Mouse (Mus musculus) embryonic facial prominence, embryonic 14.5 days (tissue): ENCODE measurements around the gene Slc25a29. TPM values are rescaled to one million over a fixed set of nuclear protein-coding genes. Genes with fewer than 3 reads are reported as not detected.

Experiments
- ATAC-seq: fragments of 200-750 bp; cut with Nextera tagmentation; 2 replicates; pipeline ENCODE4 v1.8.0; 2017; ENCODE audit warnings: low read depth, moderate number of reproducible peaks, moderate TSS enrichment
- DNase-seq: peaks from one replicate; pipeline ENCODE4 v3.0.0-alpha.2; 2015; ENCODE audit warnings: low spot score
- H3K27ac ChIP-seq: fragments of 300-500 bp; sonication (generic); replicated peaks from 2 replicates; pipeline ENCODE4 v1.5.1; 2014; ENCODE audit warnings: low read depth, mild to moderate bottlenecking, low read length, moderate library complexity
- H3K27me3 ChIP-seq: fragments of 300-500 bp; sonication (generic); replicated peaks from 2 replicates; pipeline ENCODE4 v1.6.1; 2014; ENCODE audit warnings: low read length; ENCODE audit not compliant: control insufficient read depth, insufficient read depth
- H3K36me3 ChIP-seq: fragments of 300-500 bp; sonication (generic); 2 replicates; pipeline ENCODE4 v1.6.1; 2014; ENCODE audit warnings: low read length, mixed read lengths; ENCODE audit not compliant: control insufficient read depth, insufficient read depth
- H3K4me1 ChIP-seq: fragments of 300-500 bp; sonication (generic); 2 replicates; pipeline ENCODE4 v1.6.1; 2014; ENCODE audit warnings: antibody characterized with exemption, low read length; ENCODE audit not compliant: control insufficient read depth, insufficient read depth
- H3K4me2 ChIP-seq: fragments of 300-500 bp; sonication (generic); 2 replicates; pipeline ENCODE4 v1.6.1; 2014; ENCODE audit warnings: low read depth, mild to moderate bottlenecking, low read length, moderate library complexity, mixed read lengths
- H3K4me3 ChIP-seq: fragments of 300-500 bp; sonication (generic); 2 replicates; pipeline ENCODE4 v1.5.1; 2014; ENCODE audit warnings: low read depth, mild to moderate bottlenecking, low read length
- H3K9ac ChIP-seq: fragments of 300-500 bp; sonication (generic); 2 replicates; pipeline ENCODE4 v1.6.1; 2014; ENCODE audit warnings: low read depth, mild to moderate bottlenecking, low read length, moderate library complexity, mixed read lengths
- H3K9me3 ChIP-seq: fragments of 300-500 bp; sonication (generic); 2 replicates; pipeline ENCODE4 v1.6.1; 2016; ENCODE audit warnings: low read length; ENCODE audit not compliant: control insufficient read depth
- WGBS: fragments of 180-500 bp; shearing (Covaris S2); extraction: QIAGEN DNeasy Blood & Tissue Kit; methylation state at CpG from one replicate; pipeline ENCODE4 v1.1.7; 2014; 5-methylcytosine and 5-hydroxymethylcytosine counted together
- polyA plus RNA-seq: library from polyadenylated mRNA; unstranded; fragments of >200 nt; fragmentation: Nextera tagmentation; extraction: Ambion mirVana; gene quantifications from 2 replicates; pipeline ENCODE4 v1.2.1, GENCODE M21; 2014

The Slc25a29 gene
- polyA plus RNA-seq, 1 experiment from 2014 or later, result 8.4 TPM

DNA sequence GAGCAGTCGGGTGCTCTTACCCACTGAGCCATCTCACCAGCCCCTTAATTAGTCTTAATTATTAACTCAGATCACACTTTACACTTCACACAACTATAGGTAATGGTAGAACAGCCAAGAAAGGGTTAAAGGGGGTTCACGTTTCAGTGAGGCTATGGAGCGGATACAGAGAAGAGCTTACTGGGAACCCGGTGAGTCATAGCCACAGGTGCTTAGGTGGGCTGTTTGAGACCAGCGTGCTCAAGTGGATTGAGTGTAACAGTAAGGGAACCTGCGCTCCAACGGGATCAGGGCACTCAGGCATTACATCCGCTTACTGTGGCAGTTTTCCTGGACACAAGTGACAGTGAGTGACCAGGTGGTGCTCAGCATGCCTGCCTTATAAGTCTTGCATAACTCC lies 12.6 kb downstream of the Slc25a29 start:
- Histone ChIP-seq H3K4me2 (no peak overlapping the region), H3K27ac (no peak overlapping the region), H3K9ac (no peak overlapping the region), H3K27me3 (no peaks in the 10 kb centered on the region), H3K36me3 (peaks cover 39% of the 10 kb centered on the region), H3K9me3 (no peaks in the 10 kb centered on the region), H3K4me1 (no peaks in the 10 kb centered on the region), H3K4me3 (no peak overlapping the region)
- ATAC-seq (no peak), DNase-seq (no peak)
- 61% methylated on average over 8 of the region's 8 CpGs for WGBS

DNA sequence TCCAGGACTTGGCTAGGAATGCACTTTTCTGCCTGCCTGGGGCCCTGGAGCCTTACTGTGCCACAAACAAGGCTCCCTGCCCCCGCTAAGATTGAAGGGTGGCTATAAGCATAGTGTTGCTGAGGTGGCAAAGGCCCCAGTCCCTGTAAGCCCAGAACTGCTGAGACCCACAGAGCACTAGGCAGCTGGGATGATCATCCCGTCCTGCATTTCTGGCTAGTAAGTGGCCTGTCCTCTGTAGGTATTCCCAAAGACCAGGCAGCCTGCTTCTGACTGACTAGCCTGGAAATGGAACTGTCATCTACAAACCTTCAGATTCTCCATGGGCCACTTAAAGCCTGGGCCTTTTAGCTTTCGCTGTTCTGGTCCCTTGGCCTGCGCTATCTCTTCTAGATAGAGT lies 15.2 kb downstream of the Slc25a29 start:
- DNase-seq, result no peak
- no peaks in the 10 kb centered on the region for H3K9me3 ChIP-seq
- WGBS, result 96% methylated on average over 4 of the region's 4 CpGs

DNA sequence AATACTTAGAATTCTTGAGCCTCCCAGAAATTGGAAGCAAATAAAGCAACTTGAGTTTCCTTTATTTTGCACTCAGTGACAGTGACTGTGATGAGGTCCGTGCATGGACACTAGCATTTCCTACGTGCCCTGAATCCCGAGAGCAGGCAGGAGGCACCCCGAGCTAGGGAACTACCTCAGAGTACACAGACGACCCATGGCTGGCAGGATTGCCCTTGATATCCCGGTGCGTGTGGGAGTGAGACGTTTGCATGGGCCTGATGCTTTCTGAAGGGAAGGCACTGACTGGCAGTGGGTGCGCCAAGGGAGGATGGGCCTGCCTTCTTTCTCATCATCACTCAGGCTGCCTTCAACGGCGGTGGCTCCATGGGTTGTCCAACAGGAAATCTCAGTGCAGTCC lies 19.1 kb downstream of the Slc25a29 start:
- DNase-seq, result no peak
- ATAC-seq, result no peak
- no peaks in the 10 kb centered on the region for H3K27me3 ChIP-seq
- H3K4me2 ChIP-seq, result no peak overlapping the region
- no peak overlapping the region for H3K27ac ChIP-seq
- H3K9ac ChIP-seq, result no peak overlapping the region
- H3K36me3 ChIP-seq, result peaks cover 62% of the 10 kb centered on the region
- no peaks in the 10 kb centered on the region for H3K9me3 ChIP-seq
- H3K4me3 ChIP-seq, result no peak overlapping the region
- H3K4me1 ChIP-seq, result no peaks in the 10 kb centered on the region
- 84% methylated on average over 11 of the region's 11 CpGs for WGBS

More for the DNA sequence above, 15.2 kb downstream of the Slc25a29 start:
- H3K4me3 ChIP-seq, result no peak overlapping the region
- ATAC-seq, result no peak
- no peaks in the 10 kb centered on the region for H3K27me3 ChIP-seq
- H3K9ac ChIP-seq, result no peak overlapping the region
- H3K4me2 ChIP-seq, result no peak overlapping the region
- no peaks in the 10 kb centered on the region for H3K4me1 ChIP-seq
- H3K36me3 ChIP-seq, result peaks cover 40% of the 10 kb centered on the region
- no peak overlapping the region for H3K27ac ChIP-seq

DNA sequence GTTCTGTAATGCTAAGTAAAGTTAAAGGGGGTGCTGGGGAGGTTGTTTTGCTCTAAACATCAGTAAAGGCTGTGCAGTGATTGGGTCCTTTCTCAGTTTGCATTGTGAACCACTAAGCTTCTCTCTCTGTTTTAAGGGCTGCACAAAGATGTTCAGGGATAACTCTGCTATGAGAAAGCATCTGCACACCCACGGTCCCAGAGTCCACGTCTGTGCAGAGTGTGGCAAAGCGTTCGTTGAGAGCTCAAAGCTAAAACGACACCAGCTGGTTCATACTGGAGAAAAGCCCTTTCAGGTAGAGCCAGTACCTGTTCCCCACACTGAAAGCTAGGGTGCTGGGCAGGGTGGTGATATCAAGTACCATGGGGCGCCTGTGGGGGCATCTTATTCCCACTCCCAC lies 21.2 kb downstream of the Slc25a29 start:
- Histone ChIP-seq H3K27me3 (no peaks in the 10 kb centered on the region), H3K36me3 (peaks cover 53% of the 10 kb centered on the region), H3K4me2 (no peak overlapping the region), H3K27ac (no peak overlapping the region), H3K9ac (no peak overlapping the region), H3K4me1 (no peaks in the 10 kb centered on the region), H3K9me3 (no peaks in the 10 kb centered on the region), H3K4me3 (no peak overlapping the region)
- DNase-seq, result no peak
- 91% methylated on average over 6 of the region's 6 CpGs for WGBS
- ATAC-seq, result no peak

DNA sequence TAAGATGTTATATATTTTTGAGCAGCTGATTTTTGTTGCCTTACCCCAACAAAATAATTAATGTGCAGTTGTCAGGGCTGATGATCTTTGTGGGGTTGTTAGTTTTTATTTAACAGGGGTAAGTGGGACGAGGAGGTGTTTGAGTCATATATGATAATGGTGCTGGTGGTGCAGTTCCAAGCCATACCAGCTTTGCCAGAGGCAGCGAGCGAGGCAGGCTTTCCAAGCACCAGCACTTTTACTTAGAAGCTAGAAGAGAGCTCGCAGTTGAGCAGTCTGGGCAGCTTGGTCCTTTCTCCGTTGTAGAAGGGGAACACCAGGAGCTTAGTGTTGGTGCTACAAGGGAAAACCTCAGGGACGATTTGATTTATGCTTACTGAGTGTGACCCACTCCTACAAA lies 23.2 kb downstream of the Slc25a29 start:
- ATAC-seq, result no peak
- DNase-seq, result no peak

DNA sequence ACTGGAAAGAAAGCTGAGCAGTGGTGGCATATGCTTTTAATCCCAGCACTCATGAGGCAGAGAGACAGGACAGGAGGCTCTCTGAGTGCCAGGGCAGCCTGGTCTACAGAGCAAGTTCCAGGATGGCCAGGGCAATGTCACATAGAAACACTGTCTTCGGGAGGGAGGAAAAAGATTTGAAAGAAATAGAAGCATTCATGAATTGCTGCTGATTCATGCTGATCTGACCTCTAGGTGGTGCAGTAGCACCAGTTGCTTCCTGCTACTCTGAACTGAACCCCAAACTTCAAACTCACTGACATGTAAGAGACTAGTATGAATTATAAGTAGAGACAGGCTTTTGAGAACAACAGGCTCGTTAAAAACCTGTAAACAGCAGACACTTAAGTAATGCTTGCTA lies 24.6 kb downstream of the Slc25a29 start:
- H3K36me3 ChIP-seq, result peaks cover 31% of the 10 kb centered on the region; the same call in 1 of the 2 replicates
- no peaks in the 10 kb centered on the region for H3K9me3 ChIP-seq
- H3K27ac ChIP-seq, result no peak overlapping the region
- no peaks in the 10 kb centered on the region for H3K4me1 ChIP-seq
- H3K4me3 ChIP-seq, result no peak overlapping the region
- DNase-seq (peak; percentile 36), ATAC-seq (no peak)
- no peak overlapping the region for H3K9ac ChIP-seq
- no peaks in the 10 kb centered on the region for H3K27me3 ChIP-seq
- no peak overlapping the region for H3K4me2 ChIP-seq
- 60% methylated on average over 2 of the region's 2 CpGs for WGBS

More for the DNA sequence above, 23.2 kb downstream of the Slc25a29 start:
- Histone ChIP-seq H3K27ac (no peak overlapping the region), H3K9ac (no peak overlapping the region), H3K4me3 (no peak overlapping the region), H3K9me3 (no peaks in the 10 kb centered on the region), H3K4me2 (no peak overlapping the region), H3K4me1 (no peaks in the 10 kb centered on the region), H3K27me3 (no peaks in the 10 kb centered on the region), H3K36me3 (peaks cover 42% of the 10 kb centered on the region)
- 88% methylated on average over 6 of the region's 6 CpGs for WGBS

DNA sequence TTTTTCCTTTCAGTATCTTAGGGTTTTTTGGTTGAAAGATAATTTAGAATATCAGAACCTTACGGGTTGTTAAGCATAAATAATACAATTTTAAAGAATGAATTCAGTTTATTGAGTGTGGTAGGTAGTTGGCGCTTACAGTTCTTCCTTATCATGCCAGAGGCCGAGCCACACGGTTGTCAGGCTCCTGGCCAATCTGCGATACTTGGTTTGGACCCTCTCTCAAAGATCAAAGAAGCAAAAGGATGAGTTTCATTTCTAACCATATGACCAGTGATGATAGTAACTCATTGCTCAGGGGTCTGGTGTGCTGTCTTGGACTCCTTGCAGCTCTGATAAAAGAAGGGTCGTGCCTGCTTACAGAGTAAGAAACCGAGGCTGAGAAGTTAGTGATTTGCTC lies 25.4 kb downstream of the Slc25a29 start:
- Histone ChIP-seq H3K36me3 (peaks cover 25% of the 10 kb centered on the region; the same call in 1 of the 2 replicates), H3K4me1 (no peaks in the 10 kb centered on the region), H3K9me3 (no peaks in the 10 kb centered on the region), H3K9ac (no peak overlapping the region), H3K27ac (no peak overlapping the region), H3K4me2 (no peak overlapping the region), H3K27me3 (no peaks in the 10 kb centered on the region), H3K4me3 (no peak overlapping the region)
- 93% methylated on average over 7 of the region's 7 CpGs for WGBS
- ATAC-seq (no peak), DNase-seq (no peak)

DNA sequence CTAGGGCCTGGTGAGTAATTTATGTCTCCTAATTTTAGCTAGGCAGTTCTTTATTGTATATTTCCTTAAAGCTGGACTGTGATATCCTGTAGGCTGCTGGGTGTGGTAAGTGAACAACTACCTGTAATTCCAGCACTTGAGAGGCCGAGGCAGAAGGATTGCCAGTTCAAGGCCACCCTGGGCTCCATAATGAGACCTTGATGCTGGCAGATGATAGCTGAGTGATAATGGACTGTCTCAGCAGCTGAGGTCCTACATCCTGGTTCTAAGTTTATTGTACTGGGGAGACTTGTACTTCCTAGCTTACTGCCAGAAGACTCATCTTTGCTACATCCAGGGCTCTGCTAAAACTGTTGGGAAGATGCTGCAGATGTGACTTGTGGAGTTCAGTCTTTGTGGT lies 25.9 kb downstream of the Slc25a29 start:
- H3K4me2 ChIP-seq, result no peak overlapping the region
- no peaks in the 10 kb centered on the region for H3K27me3 ChIP-seq
- 91% methylated on average over 1 of the region's 1 CpGs for WGBS
- H3K4me1 ChIP-seq, result no peaks in the 10 kb centered on the region
- H3K36me3 ChIP-seq, result peaks cover 19% of the 10 kb centered on the region; the same call in 1 of the 2 replicates
- no peak overlapping the region for H3K9ac ChIP-seq
- H3K4me3 ChIP-seq, result no peak overlapping the region
- no peak overlapping the region for H3K27ac ChIP-seq
- no peak for ATAC-seq
- no peak for DNase-seq
- no peaks in the 10 kb centered on the region for H3K9me3 ChIP-seq

DNA sequence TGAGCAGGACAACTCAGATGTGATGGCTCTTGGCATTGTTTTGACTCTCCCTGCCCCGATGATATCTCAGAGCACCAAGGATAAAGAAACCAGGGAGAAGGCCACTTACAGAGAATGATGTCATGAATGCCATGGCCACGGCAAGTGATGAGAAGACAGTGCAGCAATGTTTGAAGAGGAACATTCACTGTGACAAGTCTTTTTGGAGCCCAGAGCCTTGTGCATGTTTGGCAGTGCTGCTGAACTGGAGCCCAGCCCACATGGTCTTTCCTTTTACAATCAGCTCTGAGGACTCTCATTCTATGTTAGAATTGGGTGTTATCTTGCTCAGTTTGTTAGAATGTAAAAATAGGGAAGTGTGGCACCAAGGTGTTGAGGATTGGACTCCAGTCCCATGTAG lies 27.2 kb downstream of the Slc25a29 start:
- no peaks in the 10 kb centered on the region for H3K9me3 ChIP-seq
- H3K9ac ChIP-seq, result no peak overlapping the region
- ATAC-seq (no peak), DNase-seq (no peak)
- H3K36me3 ChIP-seq, result peaks cover 7% of the 10 kb centered on the region; the same call in 1 of the 2 replicates
- 91% methylated on average over 2 of the region's 2 CpGs for WGBS
- no peak overlapping the region for H3K4me2 ChIP-seq
- H3K27ac ChIP-seq, result no peak overlapping the region
- no peaks in the 10 kb centered on the region for H3K27me3 ChIP-seq
- no peak overlapping the region for H3K4me3 ChIP-seq
- H3K4me1 ChIP-seq, result no peaks in the 10 kb centered on the region
